Mouse (Mus musculus) myocyte (in vitro differentiated cells): Measurements from ENCODE around the gene Atp8a1. TPM values are rescaled to one million over a fixed set of nuclear protein-coding genes. Genes with fewer than 3 reads are reported as not detected.

Source experiments
- H3K27me3 ChIP-seq: one replicate; pipeline ENCODE4 v1.6.1; 2011; ENCODE audit not compliant: control insufficient read depth, insufficient read depth, insufficient read length
- H3K36me3 ChIP-seq: one replicate; pipeline ENCODE4 v1.6.1; 2011; ENCODE audit not compliant: control insufficient read depth, insufficient read depth
- H3K4me2 ChIP-seq: one replicate; pipeline ENCODE4 v1.6.1; 2011; ENCODE audit warnings: low read depth, control low read depth
- H3K4me3 ChIP-seq: one replicate; pipeline ENCODE4 v1.5.1; 2011; ENCODE audit warnings: mild to moderate bottlenecking, control low read depth, moderate library complexity
- H3K79me2 ChIP-seq: one replicate; pipeline ENCODE4 v1.6.1; 2011; ENCODE audit not compliant: control insufficient read depth, insufficient read depth
- H3ac ChIP-seq: one replicate; pipeline ENCODE4 v1.6.1; 2011; ENCODE audit not compliant: control insufficient read depth, insufficient read length
- CEBPB ChIP-seq: IDR thresholded peaks from 2 replicates; pipeline ENCODE4 v1.6.1; 2011; ENCODE audit warnings: mild to moderate bottlenecking, moderate library complexity; ENCODE audit not compliant: poor library complexity, insufficient read depth, severe bottlenecking
- E2F4 ChIP-seq: IDR thresholded peaks from one replicate; pipeline ENCODE4 v1.6.1; 2011; ENCODE audit warnings: mild to moderate bottlenecking, control low read depth, moderate library complexity; ENCODE audit not compliant: insufficient read depth
- MAX ChIP-seq: IDR thresholded peaks from one replicate; pipeline ENCODE4 v1.6.1; 2011; ENCODE audit warnings: low read depth, mild to moderate bottlenecking, control low read depth
- MYOD1 ChIP-seq, 3 experiments: IDR thresholded peaks; one replicate each; pipeline ENCODE4 v1.6.1; 2011; ENCODE audit warnings: control low read depth in 2 of 3, low read depth in 2 of 3, mild to moderate bottlenecking in 2 of 3, moderate library complexity in 1 of 3; ENCODE audit not compliant: insufficient read length in 2 of 3, control insufficient read depth in 1 of 3
- MYOG ChIP-seq, 3 experiments: IDR thresholded peaks; one replicate each; pipeline ENCODE4 v1.6.1; 2011; ENCODE audit warnings: control low read depth in 2 of 3, low read depth in 2 of 3, mild to moderate bottlenecking in 2 of 3; ENCODE audit not compliant: insufficient read length in 2 of 3, control insufficient read depth in 1 of 3, insufficient read depth in 1 of 3
- POLR2A ChIP-seq: IDR thresholded peaks from one replicate; pipeline ENCODE4 v1.6.1; 2011; ENCODE audit warnings: low read depth, mild to moderate bottlenecking, control low read depth, moderate library complexity; ENCODE audit not compliant: insufficient read length
- POLR2AphosphoS2 ChIP-seq: IDR thresholded peaks from one replicate; pipeline ENCODE4 v1.6.1; 2011; ENCODE audit warnings: low read depth, control low read depth; ENCODE audit not compliant: insufficient read length
- REST ChIP-seq: IDR thresholded peaks from one replicate; pipeline ENCODE4 v1.6.1; 2011; ENCODE audit warnings: mild to moderate bottlenecking, control low read depth, moderate library complexity; ENCODE audit not compliant: insufficient read depth, insufficient read length
- SRF ChIP-seq: IDR thresholded peaks from one replicate; pipeline ENCODE4 v1.6.1; 2011; ENCODE audit warnings: low read depth; ENCODE audit not compliant: control insufficient read depth, insufficient read length
- TCF12 ChIP-seq: IDR thresholded peaks from one replicate; pipeline ENCODE4 v1.6.1; 2011; ENCODE audit warnings: mild to moderate bottlenecking, control low read depth; ENCODE audit not compliant: poor library complexity, insufficient read depth, severe bottlenecking
- TCF3 ChIP-seq: IDR thresholded peaks from one replicate; pipeline ENCODE4 v1.6.1; 2011; ENCODE audit warnings: low read depth, control low read depth; ENCODE audit not compliant: insufficient read length
- USF1 ChIP-seq: IDR thresholded peaks from one replicate; pipeline ENCODE4 v1.6.1; 2011; ENCODE audit warnings: low read depth, mild to moderate bottlenecking, control low read depth, moderate library complexity
- polyA plus RNA-seq: library from polyadenylated mRNA; unstranded; fragments of >200 nt; fragmentation: generic; extraction: Trizol; gene quantifications from one replicate; pipeline ENCODE4 v1.2.1, GENCODE M21; 2012; ENCODE audit warnings: missing spikeins

Atp8a1 gene
- polyA plus RNA-seq, 1 experiment: 0.02 TPM

DNA sequence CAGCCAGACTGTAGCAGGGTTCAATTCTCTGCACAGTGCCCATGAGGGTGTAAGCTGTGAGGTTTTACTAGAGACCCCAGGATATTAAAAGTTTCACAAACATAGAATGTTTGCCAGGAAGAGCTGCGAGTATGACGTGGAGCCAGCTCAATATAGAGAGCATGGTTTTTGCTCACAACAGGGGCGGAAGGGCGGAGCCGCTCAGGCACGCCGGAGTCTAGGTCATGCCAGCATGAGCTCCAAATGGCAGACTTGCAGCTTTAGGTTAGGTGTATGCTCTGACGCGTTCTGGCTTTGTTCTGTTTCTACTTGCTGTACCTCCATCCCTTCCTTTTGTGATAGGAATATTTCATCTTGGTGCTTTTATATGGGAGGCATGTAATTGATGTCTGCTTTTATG lies 19.0 kb upstream of the Atp8a1 start:
- Histone ChIP-seq H3K79me2 (no peaks in the 10 kb centered on the region), H3K27me3 (no peaks in the 10 kb centered on the region), H3ac (no peak overlapping the region), H3K4me2 (no peak overlapping the region), H3K36me3 (no peaks in the 10 kb centered on the region), H3K4me3 (no peak overlapping the region)
- TF ChIP-seq USF1: no peak
- no peak for TF ChIP-seq MAX
- TF ChIP-seq MYOG (IDR thresholded peaks at IDR 0.05; ENCODE audit: control insufficient read depth in 1 of 3, insufficient read depth in 1 of 3, insufficient read length in 2 of 3, low read depth in 2 of 3): no peak
- no peak for TF ChIP-seq E2F4
- no peak for TF ChIP-seq SRF
- no peak for TF ChIP-seq TCF3
- no peak for TF ChIP-seq POLR2AphosphoS2
- TF ChIP-seq POLR2A: no peak
- no peak for TF ChIP-seq REST
- TF ChIP-seq MYOD1 (IDR thresholded peaks at IDR 0.05; ENCODE audit: control insufficient read depth in 1 of 3, insufficient read length in 2 of 3, low read depth in 2 of 3): no peak
- no peak for TF ChIP-seq CEBPB
- TF ChIP-seq TCF12: no peak

DNA sequence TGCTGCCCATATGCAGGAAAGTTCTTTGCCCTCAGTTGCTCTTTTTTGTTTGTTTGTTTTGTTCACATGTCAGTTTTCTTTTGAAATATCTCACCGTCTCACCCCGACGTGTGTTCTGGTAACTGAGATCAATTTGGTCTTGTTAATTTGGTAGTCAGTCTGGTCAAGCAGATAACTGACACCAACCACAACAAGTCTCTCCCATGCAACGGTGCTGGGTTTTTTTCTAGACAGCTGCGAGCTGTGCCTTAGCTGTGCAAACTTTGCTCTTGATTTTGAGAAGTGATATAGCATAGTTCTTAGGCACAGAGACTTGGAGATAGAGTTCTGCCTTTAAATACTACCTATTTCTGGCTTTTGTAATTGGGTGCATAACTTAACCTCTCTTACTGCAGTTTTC lies 18.4 kb upstream of the Atp8a1 start:
- TF ChIP-seq USF1: no peak
- TF ChIP-seq CEBPB: no peak
- no peak for TF ChIP-seq E2F4
- no peak for TF ChIP-seq REST
- TF ChIP-seq TCF12: no peak
- TF ChIP-seq POLR2A: no peak
- TF ChIP-seq POLR2AphosphoS2: no peak
- no peak for TF ChIP-seq SRF
- TF ChIP-seq TCF3: no peak
- TF ChIP-seq MAX: no peak
- TF ChIP-seq MYOG (IDR thresholded peaks at IDR 0.05; ENCODE audit: control insufficient read depth in 1 of 3, insufficient read depth in 1 of 3, insufficient read length in 2 of 3, low read depth in 2 of 3): no peak
- TF ChIP-seq MYOD1 (IDR thresholded peaks at IDR 0.05; ENCODE audit: control insufficient read depth in 1 of 3, insufficient read length in 2 of 3, low read depth in 2 of 3): no peak
- H3K4me3 ChIP-seq: no peak overlapping the region

DNA sequence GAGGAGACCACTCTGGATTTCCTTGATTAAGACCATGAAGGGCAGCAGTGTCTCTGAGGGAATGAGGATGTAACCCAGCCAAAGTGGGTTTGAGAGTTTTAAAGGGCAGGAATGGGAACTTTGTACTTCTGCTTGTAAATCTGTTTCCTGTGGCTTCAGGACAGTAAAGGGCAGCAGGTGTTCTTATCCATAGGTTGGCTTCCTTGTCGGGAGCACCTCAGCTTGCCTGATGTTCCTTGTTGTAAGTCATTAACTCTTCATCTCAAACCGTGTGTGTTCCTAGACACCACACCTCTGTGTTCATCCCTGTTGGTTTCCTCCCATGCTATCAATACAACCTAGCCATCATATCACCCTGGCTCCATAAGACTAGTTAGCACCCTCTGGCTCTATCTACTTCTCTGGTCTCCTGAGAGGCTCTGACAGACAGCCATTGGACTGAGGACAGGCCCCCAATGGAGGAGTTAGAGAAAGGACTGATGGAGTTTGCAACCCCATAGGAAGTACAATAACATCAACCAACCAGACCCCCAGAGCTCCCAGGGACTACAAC lies 17.4 kb upstream of the Atp8a1 start:
- no peak overlapping the region for H3ac ChIP-seq
- no peak overlapping the region for H3K4me3 ChIP-seq
- H3K27me3 ChIP-seq: no peaks in the 10 kb centered on the region
- TF ChIP-seq TCF12: no peak
- no peak for TF ChIP-seq MYOG (IDR thresholded peaks at IDR 0.05; ENCODE audit: control insufficient read depth in 1 of 3, insufficient read depth in 1 of 3, insufficient read length in 2 of 3, low read depth in 2 of 3)
- no peak for TF ChIP-seq MAX
- no peak for TF ChIP-seq POLR2AphosphoS2
- TF ChIP-seq MYOD1 (IDR thresholded peaks at IDR 0.05; ENCODE audit: control insufficient read depth in 1 of 3, insufficient read length in 2 of 3, low read depth in 2 of 3): no peak
- TF ChIP-seq POLR2A: no peak
- no peak for TF ChIP-seq E2F4
- TF ChIP-seq USF1: no peak
- no peak for TF ChIP-seq TCF3
- no peak for TF ChIP-seq SRF
- no peak for TF ChIP-seq CEBPB
- no peak for TF ChIP-seq REST
- H3K36me3 ChIP-seq: no peaks in the 10 kb centered on the region
- H3K4me2 ChIP-seq: no peak overlapping the region
- H3K79me2 ChIP-seq: no peaks in the 10 kb centered on the region

More for the DNA sequence above, 18.4 kb upstream of the Atp8a1 start:
- Histone ChIP-seq H3K36me3 (no peaks in the 10 kb centered on the region), H3K27me3 (no peaks in the 10 kb centered on the region), H3ac (no peak overlapping the region), H3K79me2 (no peaks in the 10 kb centered on the region), H3K4me2 (no peak overlapping the region)

DNA sequence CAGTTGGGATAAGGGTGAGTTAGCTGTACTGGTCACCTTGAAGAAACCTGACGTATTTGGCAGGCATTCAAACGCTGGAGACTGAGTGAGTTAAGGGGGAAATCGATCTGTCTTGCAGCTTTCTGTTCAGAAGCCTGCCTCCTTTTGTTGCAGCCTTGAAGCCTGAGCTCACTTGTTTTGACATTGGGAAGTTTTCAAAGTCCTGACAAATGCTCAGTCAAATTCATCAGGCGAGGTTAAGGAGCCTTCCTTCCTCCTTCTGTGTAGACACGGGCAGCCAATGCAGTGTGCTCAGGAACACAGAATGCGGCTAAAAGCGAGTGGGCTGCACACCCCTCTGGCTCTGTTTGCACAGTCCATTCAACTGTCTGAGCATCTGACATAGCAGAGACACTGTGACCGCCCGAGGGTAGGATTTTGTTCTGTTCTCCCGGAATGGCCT lies 16.7 kb upstream of the Atp8a1 start:
- TF ChIP-seq REST (no peak), TCF3 (no peak), MYOG (IDR thresholded peaks at IDR 0.05; ENCODE audit: control insufficient read depth in 1 of 3, insufficient read depth in 1 of 3, insufficient read length in 2 of 3, low read depth in 2 of 3) (no peak), TCF12 (no peak), POLR2AphosphoS2 (no peak), MYOD1 (IDR thresholded peaks at IDR 0.05; ENCODE audit: control insufficient read depth in 1 of 3, insufficient read length in 2 of 3, low read depth in 2 of 3) (no peak), E2F4 (no peak), SRF (no peak), USF1 (no peak), CEBPB (no peak), POLR2A (no peak), MAX (no peak)
- H3K79me2 ChIP-seq: no peaks in the 10 kb centered on the region
- H3K27me3 ChIP-seq: no peaks in the 10 kb centered on the region
- no peak overlapping the region for H3K4me2 ChIP-seq
- H3K4me3 ChIP-seq: no peak overlapping the region
- H3ac ChIP-seq: no peak overlapping the region
- H3K36me3 ChIP-seq: no peaks in the 10 kb centered on the region
